Comparison of ENCODE assay signal across 8 mouse cellular contexts in the genomic region with DNA sequence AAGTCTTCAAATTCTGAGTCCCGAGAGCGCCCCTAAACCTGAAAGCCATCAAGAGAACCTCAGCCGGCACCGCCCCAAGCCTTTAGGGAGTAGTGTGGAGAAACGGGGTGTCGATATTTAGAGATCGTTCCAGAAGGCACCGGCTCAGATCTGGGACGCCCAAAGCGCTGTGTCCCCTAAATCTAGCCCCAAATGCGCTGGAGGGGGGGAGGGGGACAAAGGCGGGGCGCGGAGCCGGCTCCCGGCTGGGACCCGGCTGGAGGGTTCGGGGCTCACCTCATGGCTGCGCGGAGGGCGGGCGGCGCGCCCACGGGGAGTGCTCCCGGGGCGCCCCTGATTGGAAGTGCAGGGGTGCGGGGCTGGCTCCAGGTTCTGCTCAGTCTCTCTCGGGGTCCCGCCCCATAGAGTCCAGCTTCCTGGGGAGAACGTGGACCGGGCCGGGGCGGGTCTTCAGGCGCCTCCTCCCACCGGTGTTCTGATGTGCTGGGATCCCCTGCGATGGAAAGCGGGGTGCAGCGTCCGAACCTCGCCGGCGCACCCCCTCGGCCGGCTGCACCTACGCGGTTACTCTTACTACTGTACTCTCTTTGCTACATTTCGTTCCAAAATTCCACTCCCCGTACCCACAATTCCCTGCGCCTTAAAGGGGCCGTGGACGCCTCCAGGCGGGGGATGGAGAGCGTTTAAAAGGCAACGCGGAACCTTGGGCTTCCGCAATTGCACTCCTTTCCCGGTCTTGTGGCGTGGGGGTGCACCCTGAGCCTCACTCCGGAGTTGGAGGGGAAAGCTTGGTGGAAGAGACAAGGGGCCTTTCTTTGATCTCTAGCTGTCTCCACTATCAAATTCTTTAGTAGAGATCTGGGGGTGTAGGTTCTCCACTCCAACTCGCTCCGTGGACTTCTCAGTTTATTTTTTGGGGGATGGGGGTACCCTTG. TPM values are rescaled to one million over a fixed set of nuclear protein-coding genes. Genes with fewer than 3 reads are reported as not detected.
DNase-seq lines count a peak whose midpoint lies in the region; ATAC-seq lines count a peak whose summit lies in the region.

A gene (minus strand): TSS at position 580 of the 935 bp plus-strand sequence.

- peaks cover 19% of the 10 kb centered on the region for H3K4me1 ChIP-seq in embryonic facial prominence, embryonic 12.5 days
- peaks cover 19% of the 10 kb centered on the region for H3K4me1 ChIP-seq in limb, embryonic 11.5 days (ENCODE audit: control insufficient read depth, insufficient read depth, low read length)
- H3K4me1 ChIP-seq in midbrain, embryonic 13.5 days (replicated peaks), result peaks cover 28% of the 10 kb centered on the region

- H3K9ac ChIP-seq in embryonic facial prominence, embryonic 12.5 days, result peak within 1 kb of the TSS; percentile 87
- peak within 1 kb of the TSS; percentile 70 for H3K9ac ChIP-seq in limb, embryonic 11.5 days (ENCODE audit: low read length)
- H3K9ac ChIP-seq in midbrain, embryonic 13.5 days (replicated peaks), result peak within 1 kb of the TSS; percentile 96

- H3K9me3 ChIP-seq in embryonic facial prominence, embryonic 12.5 days, result no peaks in the 10 kb centered on the region
- no peaks in the 10 kb centered on the region for H3K9me3 ChIP-seq in limb, embryonic 11.5 days (ENCODE audit: control insufficient read depth, low read length)
- H3K9me3 ChIP-seq in midbrain, embryonic 13.5 days, result no peaks in the 10 kb centered on the region

- H3K27ac ChIP-seq in embryonic facial prominence, embryonic 12.5 days, result peak within 1 kb of the TSS; percentile 93
- peak within 1 kb of the TSS; percentile 70 for H3K27ac ChIP-seq in limb, embryonic 11.5 days (replicated peaks; ENCODE audit: low read depth, low read length)
- H3K27ac ChIP-seq in midbrain, embryonic 13.5 days, result peak within 1 kb of the TSS; percentile 85

- under 1% methylated on average over 61 of the region's 62 CpGs for WGBS in embryonic facial prominence, embryonic 12.5 days
- WGBS in limb, embryonic 11.5 days, result under 1% methylated on average over 62 of the region's 62 CpGs
- under 1% methylated on average over 52 of the region's 62 CpGs for WGBS in midbrain, embryonic 13.5 days

- H3K27me3 ChIP-seq in embryonic facial prominence, embryonic 12.5 days, result no peaks in the 10 kb centered on the region
- H3K27me3 ChIP-seq in limb, embryonic 11.5 days (ENCODE audit: control insufficient read depth, insufficient read depth, low read length), result no peaks in the 10 kb centered on the region
- H3K27me3 ChIP-seq in midbrain, embryonic 13.5 days, result 0 out of 2 replicates have a peak, but pooled peaks cover 4% of the 10 kb centered on the region

- peak within 1 kb of the TSS; percentile 93 for H3K4me3 ChIP-seq in embryonic facial prominence, embryonic 12.5 days
- peak within 1 kb of the TSS; percentile 89 for H3K4me3 ChIP-seq in limb, embryonic 11.5 days (ENCODE audit: low read depth, low read length)
- peak within 1 kb of the TSS; percentile 79 for H3K4me3 ChIP-seq in midbrain, embryonic 13.5 days (replicated peaks)

- DNase-seq in 3T3-L1 (ENCODE audit: low read depth, low spot score), result peak; percentile 84
- DNase-seq in adrenal gland, postnatal 36 days, result peak; percentile 90 to 92
- DNase-seq in heart, adult 11 months, result peak; percentile 99
- DNase-seq in kidney, adult 18-20 months, result peak; percentile 92
- peak; percentile 89 for DNase-seq in limb, embryonic 11.5 days (ENCODE audit: low spot score)
- DNase-seq in spleen, adult 12 weeks (ENCODE audit: low spot score), result peak; percentile 75

- H3K36me3 ChIP-seq in embryonic facial prominence, embryonic 12.5 days, result 0 out of 2 replicates have a peak, but pooled peaks cover 4% of the 10 kb centered on the region
- H3K36me3 ChIP-seq in limb, embryonic 11.5 days (ENCODE audit: control insufficient read depth, insufficient read depth, low read length), result no peaks in the 10 kb centered on the region
- no peaks in the 10 kb centered on the region for H3K36me3 ChIP-seq in midbrain, embryonic 13.5 days

- peak; percentile 73 for ATAC-seq in embryonic facial prominence, embryonic 12.5 days (ENCODE audit: insufficient number of reproducible peaks, insufficient read depth, low FRiP score, low TSS enrichment)
- ATAC-seq in limb, embryonic 11.5 days (ENCODE audit: insufficient number of reproducible peaks, low FRiP score, low TSS enrichment, low read depth), result peak; percentile 39
- peak; percentile 75 for ATAC-seq in midbrain, embryonic 13.5 days

- H3K4me2 ChIP-seq in embryonic facial prominence, embryonic 12.5 days (replicated peaks), result peak within 1 kb of the TSS; percentile 99
- H3K4me2 ChIP-seq in limb, embryonic 11.5 days (ENCODE audit: low read depth, severe bottlenecking), result peak within 1 kb of the TSS; percentile 99
- H3K4me2 ChIP-seq in midbrain, embryonic 13.5 days (replicated peaks), result peak within 1 kb of the TSS; percentile 97

RNA-seq across cellular contexts. Expression of the gene that starts here (rescaled TPM):
- 10 to 100 TPM; 45.4 to 55.0 TPM for total RNA-seq in adrenal gland, postnatal 36 days (2021)
- 68.2 and 69.3 TPM in 2 replicates for polyA plus RNA-seq in embryonic facial prominence, embryonic 12.5 days (2016; fragmentation: Nextera tagmentation; extraction: Ambion mirVana)
- polyA plus RNA-seq in limb, embryonic 11.5 days (2014; fragmentation: Nextera tagmentation; extraction: Ambion mirVana), result 62.3 and 65.6 TPM in 2 replicates
- polyA plus RNA-seq in midbrain, embryonic 13.5 days (2015; fragmentation: Nextera tagmentation; extraction: Ambion mirVana), result 28.6 and 38.0 TPM in 2 replicates

Comparison
In these comparisons a context has a peak if more than half of its experiments do, and no peak if none do; other contexts are left out.
1. Peak in every context shown above with its lines: DNase-seq, ATAC-seq, H3K4me3 ChIP-seq and H3K27ac ChIP-seq.